Mouse (Mus musculus) midbrain, embryonic 14.5 days (tissue): ENCODE measurements at regions not wholly inside any gene's neighbourhood (a gene's known extent, or its start where the extent isn't known, plus 50 kb on each side); places are given as distances from the start of the nearest gene placed in this dataset.

Experiments used
- ATAC-seq: fragments of 200-750 bp; cut with Nextera tagmentation; 2 replicates; pipeline ENCODE4 v1.8.0; 2017; ENCODE audit warnings: moderate number of reproducible peaks, moderate library complexity; ENCODE audit not compliant: low FRiP score, low TSS enrichment
- DNase-seq: peaks from one replicate; pipeline ENCODE4 v3.0.0-alpha.2; 2015
- H3K27ac ChIP-seq: fragments of 300-500 bp; sonication (generic); replicated peaks from 2 replicates; pipeline ENCODE4 v1.5.1; 2014; ENCODE audit warnings: mild to moderate bottlenecking, low read depth, low read length, moderate library complexity
- H3K27me3 ChIP-seq: fragments of 300-500 bp; sonication (generic); 2 replicates; pipeline ENCODE4 v1.6.1; 2014; ENCODE audit warnings: low read length, control low read depth, mixed read lengths; ENCODE audit not compliant: control insufficient read depth, insufficient read depth
- H3K36me3 ChIP-seq: fragments of 300-500 bp; sonication (generic); 2 replicates; pipeline ENCODE4 v1.6.1; 2014; ENCODE audit warnings: low read length, control low read depth; ENCODE audit not compliant: control insufficient read depth, insufficient read depth
- H3K4me1 ChIP-seq: fragments of 300-500 bp; sonication (generic); 2 replicates; pipeline ENCODE4 v1.6.1; 2014; ENCODE audit warnings: mild to moderate bottlenecking, antibody characterized with exemption, low read length, control low read depth; ENCODE audit not compliant: control insufficient read depth, insufficient read depth
- H3K4me2 ChIP-seq: fragments of 300-500 bp; sonication (generic); 2 replicates; pipeline ENCODE4 v1.6.1; 2014; ENCODE audit warnings: mild to moderate bottlenecking, low read length, moderate library complexity
- H3K4me3 ChIP-seq: fragments of 300-500 bp; sonication (generic); replicated peaks from 2 replicates; pipeline ENCODE4 v1.5.1; 2014; ENCODE audit warnings: low read depth, low read length
- H3K9ac ChIP-seq: fragments of 300-500 bp; sonication (generic); replicated peaks from 2 replicates; pipeline ENCODE4 v1.6.1; 2014; ENCODE audit warnings: mild to moderate bottlenecking, low read length, moderate library complexity
- H3K9me3 ChIP-seq: fragments of 300-500 bp; sonication (generic); 2 replicates; pipeline ENCODE4 v1.6.1; 2016; ENCODE audit warnings: low read length, control low read depth, mixed read lengths; ENCODE audit not compliant: control insufficient read depth
- WGBS: fragments of 180-500 bp; shearing (Covaris S2); extraction: QIAGEN DNeasy Blood & Tissue Kit; methylation state at CpG from one replicate; pipeline ENCODE4 v1.1.7; 2014; 5-methylcytosine and 5-hydroxymethylcytosine counted together

DNA sequence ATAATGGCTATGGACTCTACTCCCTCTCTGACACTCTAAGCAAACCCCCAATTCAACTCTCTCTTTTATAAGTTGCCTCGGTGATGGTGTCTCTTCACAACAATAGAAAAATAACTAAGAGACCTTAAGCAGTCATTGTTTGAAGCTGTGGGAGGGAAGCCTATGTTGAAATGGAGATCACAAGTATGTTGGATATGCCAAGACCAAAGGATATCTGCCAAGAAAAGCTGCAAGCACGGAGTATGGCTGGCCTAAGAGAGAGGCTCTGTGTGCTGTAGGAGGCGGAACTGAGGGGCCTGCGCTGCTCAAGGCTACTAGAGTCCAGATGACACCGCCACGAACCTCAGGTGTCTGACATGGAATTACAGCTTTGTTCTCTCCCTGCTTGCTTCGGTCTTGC lies 55.3 kb upstream of the Ctnnbl1 start:
- H3K9ac ChIP-seq, result no peak overlapping the region
- H3K4me3 ChIP-seq, result no peak overlapping the region
- WGBS, result 69% methylated on average over 7 of the region's 7 CpGs
- ATAC-seq (no peak), DNase-seq (no peak)
- no peaks in the 10 kb centered on the region for H3K4me1 ChIP-seq
- H3K36me3 ChIP-seq, result no peaks in the 10 kb centered on the region
- H3K27ac ChIP-seq, result no peak overlapping the region
- H3K27me3 ChIP-seq, result no peaks in the 10 kb centered on the region
- H3K9me3 ChIP-seq, result no peaks in the 10 kb centered on the region
- no peak overlapping the region for H3K4me2 ChIP-seq
